In the genomic region with DNA sequence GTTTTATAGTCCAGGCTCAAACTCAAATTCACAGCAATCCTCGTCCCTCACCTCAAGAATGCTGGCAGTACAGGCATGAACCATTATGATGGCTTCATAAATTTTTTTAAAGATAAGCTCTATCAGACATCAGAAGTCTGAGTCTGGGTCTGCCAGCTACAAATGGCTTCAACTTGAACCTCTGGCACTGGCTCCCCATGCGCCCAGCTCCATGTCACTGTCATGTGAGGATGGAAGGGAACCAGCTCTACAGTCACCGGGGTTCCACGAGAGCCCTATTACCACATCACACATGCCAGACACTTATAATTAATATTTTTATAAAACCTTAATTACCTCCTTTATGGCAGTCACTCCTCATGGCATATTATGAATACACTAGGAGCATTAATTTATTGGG, we compare ENCODE assay signal across 12 mouse cellular contexts. TPM values are rescaled to one million over a fixed set of nuclear protein-coding genes. Genes with fewer than 3 reads are reported as not detected.
"Had no signal": no experiment of that assay in that cellular context is flagged by ENCODE, and none has a peak within 500 bp of the region (broad histone marks: within the 10 kb centered on the region; RNA-seq: fewer than 3 reads in every experiment).

No protein-coding gene starts in this region.

- H3K27ac ChIP-seq: layer of hippocampus, adult 2 months; limb, embryonic 12.5 days; liver, embryonic 12.5 days; macrophage; midbrain, embryonic 15.5 days; neural tube, embryonic 12.5 days had no signal

- DNase-seq: kidney, postnatal 36 days; lung, postnatal 10 days; thymus, postnatal 36 days had no signal

- H3K9me3 ChIP-seq: limb, embryonic 12.5 days; liver, embryonic 12.5 days; megakaryocyte, embryonic 14.5 days; midbrain, embryonic 15.5 days; neural tube, embryonic 12.5 days had no signal

- H3K9ac ChIP-seq: limb, embryonic 12.5 days; liver, embryonic 12.5 days; midbrain, embryonic 15.5 days; neural tube, embryonic 12.5 days had no signal

- H3K4me3 ChIP-seq: layer of hippocampus, adult 2 months; limb, embryonic 12.5 days; liver, embryonic 12.5 days; megakaryocyte, embryonic 14.5 days; midbrain, embryonic 15.5 days; neural tube, embryonic 12.5 days had no signal

- H3K4me2 ChIP-seq: limb, embryonic 12.5 days; midbrain, embryonic 11.5 days; midbrain, embryonic 15.5 days; neural tube, embryonic 12.5 days had no signal

- H3K36me3 ChIP-seq: limb, embryonic 12.5 days; liver, embryonic 12.5 days; midbrain, embryonic 15.5 days; neural tube, embryonic 12.5 days had no signal

- ATAC-seq: liver, embryonic 12.5 days; midbrain, embryonic 15.5 days had no signal

- H3K4me1 ChIP-seq: megakaryocyte, embryonic 14.5 days had no signal

- H3K27me3 ChIP-seq: limb, embryonic 12.5 days; liver, embryonic 12.5 days; megakaryocyte, embryonic 14.5 days; midbrain, embryonic 15.5 days; neural tube, embryonic 12.5 days had no signal

RNA-seq across cellular contexts. Expression of a gene that starts 51.9 kb away (rescaled TPM):
- total RNA-seq: monocyte, adult 5-6 weeks had no signal
